Mouse (Mus musculus) lung, embryonic 15.5 days (tissue): ENCODE data around the gene Cytip. TPM values are rescaled to one million over a fixed set of nuclear protein-coding genes. Genes with fewer than 3 reads are reported as not detected.

ENCODE experiments used
- ATAC-seq: fragments of 200-750 bp; cut with Nextera tagmentation; 2 replicates; pipeline ENCODE4 v1.8.0; 2017; ENCODE audit warnings: moderate number of reproducible peaks, borderline replicate concordance; ENCODE audit not compliant: low FRiP score, low TSS enrichment; ENCODE audit errors: extremely low read depth
- H3K27ac ChIP-seq: fragments of 300-500 bp; sonication (generic); 2 replicates; pipeline ENCODE4 v1.5.1; 2015; ENCODE audit warnings: moderate library complexity, mild to moderate bottlenecking, inconsistent platforms
- H3K27me3 ChIP-seq: fragments of 300-500 bp; sonication (generic); 2 replicates; pipeline ENCODE4 v1.6.1; 2015; ENCODE audit warnings: inconsistent platforms
- H3K36me3 ChIP-seq: fragments of 300-500 bp; sonication (generic); 2 replicates; pipeline ENCODE4 v1.6.1; 2015; ENCODE audit warnings: inconsistent platforms
- H3K4me1 ChIP-seq: fragments of 300-500 bp; sonication (generic); 2 replicates; pipeline ENCODE4 v1.6.1; 2015; ENCODE audit warnings: inconsistent platforms
- H3K4me2 ChIP-seq: fragments of 300-500 bp; sonication (generic); 2 replicates; pipeline ENCODE4 v1.6.1; 2015; ENCODE audit warnings: inconsistent platforms, mild to moderate bottlenecking, moderate library complexity
- H3K4me3 ChIP-seq: fragments of 300-500 bp; sonication (generic); 2 replicates; pipeline ENCODE4 v1.5.1; 2015; ENCODE audit warnings: mild to moderate bottlenecking, inconsistent platforms
- H3K9ac ChIP-seq: fragments of 300-500 bp; sonication (generic); 2 replicates; pipeline ENCODE4 v1.6.1; 2015; ENCODE audit warnings: inconsistent platforms
- H3K9me3 ChIP-seq: fragments of 300-500 bp; sonication (generic); 2 replicates; pipeline ENCODE4 v1.6.1; 2016; ENCODE audit warnings: inconsistent platforms
- WGBS: fragments of 180-500 bp; shearing (Covaris S2); methylation state at CpG from one replicate; pipeline ENCODE4 v1.1.7; 2015; 5-methylcytosine and 5-hydroxymethylcytosine counted together
- polyA plus RNA-seq: library from polyadenylated mRNA; unstranded; fragments of >200 nt; fragmentation: Nextera tagmentation; extraction: Ambion mirVana; gene quantifications from 2 replicates; pipeline ENCODE4 v1.2.1, GENCODE M21; 2015

Gene Cytip
- 2.6 and 4.0 TPM in 2 replicates for polyA plus RNA-seq

GRCm38 (mm10) chr2:58195346-58195745, at the start of gene Cytip:
Gene Cytip (minus strand): TSS chr2:58195532.
- 51% methylated on average over 4 of the region's 4 CpGs for WGBS

GRCm38 (mm10) chr2:58240639-58241038, 45.3 kb upstream of the Cytip start:
- 82% methylated on average over 4 of the region's 4 CpGs for WGBS
- H3K4me1 ChIP-seq = no peaks in the 10 kb centered on the region
- no peaks in the 10 kb centered on the region for H3K36me3 ChIP-seq
- no peak overlapping the region for H3K27ac ChIP-seq
- H3K27me3 ChIP-seq = no peaks in the 10 kb centered on the region
- H3K9ac ChIP-seq = no peak overlapping the region
- H3K4me2 ChIP-seq = no peak overlapping the region
- no peaks in the 10 kb centered on the region for H3K9me3 ChIP-seq
- H3K4me3 ChIP-seq = no peak overlapping the region
- ATAC-seq = no peak

More at GRCm38 (mm10) chr2:58195346-58195745, at the start of gene Cytip:
- no peak within 1 kb of the TSS for H3K4me2 ChIP-seq
- no peaks in the 10 kb centered on the region for H3K9me3 ChIP-seq
- ATAC-seq = no peak
- no peaks in the 10 kb centered on the region for H3K4me1 ChIP-seq
- no peaks in the 10 kb centered on the region for H3K36me3 ChIP-seq
- H3K4me3 ChIP-seq = no peak within 1 kb of the TSS
- H3K9ac ChIP-seq = no peak within 1 kb of the TSS
- no peaks in the 10 kb centered on the region for H3K27me3 ChIP-seq
- no peak within 1 kb of the TSS for H3K27ac ChIP-seq

- Histone ChIP-seq H3K4me1 (no peaks in the 10 kb centered on the region), H3K9me3 (no peaks in the 10 kb centered on the region), H3K4me2 (no peak overlapping the region), H3K36me3 (no peaks in the 10 kb centered on the region), H3K4me3 (no peak overlapping the region), H3K27ac (no peak overlapping the region), H3K9ac (no peak overlapping the region), H3K27me3 (no peaks in the 10 kb centered on the region)
- ATAC-seq = no peak
- WGBS = 72% methylated on average over 2 of the region's 2 CpGs
These were observed 42.2 kb upstream of the Cytip start for GRCm38 (mm10) chr2:58237487-58237886.

- Histone ChIP-seq H3K4me2 (no peak overlapping the region), H3K27me3 (no peaks in the 10 kb centered on the region), H3K27ac (no peak overlapping the region), H3K36me3 (no peaks in the 10 kb centered on the region), H3K4me3 (no peak overlapping the region), H3K4me1 (no peaks in the 10 kb centered on the region), H3K9ac (no peak overlapping the region), H3K9me3 (no peaks in the 10 kb centered on the region)
- 48% methylated on average over 6 of the region's 6 CpGs for WGBS
- ATAC-seq = no peak
These were observed 4.1 kb upstream of the Cytip start for GRCm38 (mm10) chr2:58199442-58199841.

- Histone ChIP-seq H3K9me3 (no peaks in the 10 kb centered on the region), H3K9ac (no peak overlapping the region), H3K36me3 (no peaks in the 10 kb centered on the region), H3K4me3 (no peak overlapping the region), H3K4me1 (no peaks in the 10 kb centered on the region), H3K27ac (no peak overlapping the region), H3K4me2 (no peak overlapping the region), H3K27me3 (no peaks in the 10 kb centered on the region)
- ATAC-seq = no peak
- 57% methylated on average over 1 of the region's 1 CpGs for WGBS
These were observed 1.5 kb upstream of the Cytip start for GRCm38 (mm10) chr2:58196880-58197279.

GRCm38 (mm10) chr2:58194422-58195115, 763 bp downstream of the Cytip start:
- H3K27ac ChIP-seq = no peak overlapping the region
- WGBS = 79% methylated on average over 10 of the region's 10 CpGs
- ATAC-seq = no peak
- no peak overlapping the region for H3K4me3 ChIP-seq
- no peaks in the 10 kb centered on the region for H3K27me3 ChIP-seq
- no peaks in the 10 kb centered on the region for H3K9me3 ChIP-seq
- no peaks in the 10 kb centered on the region for H3K36me3 ChIP-seq
- no peak overlapping the region for H3K9ac ChIP-seq
- H3K4me1 ChIP-seq = no peaks in the 10 kb centered on the region
- no peak overlapping the region for H3K4me2 ChIP-seq

GRCm38 (mm10) chr2:58192160-58192559, 3.2 kb downstream of the Cytip start:
- H3K4me2 ChIP-seq = no peak overlapping the region
- H3K36me3 ChIP-seq = no peaks in the 10 kb centered on the region
- no peaks in the 10 kb centered on the region for H3K9me3 ChIP-seq
- no peak for ATAC-seq
- WGBS = 80% methylated on average over 5 of the region's 5 CpGs
- no peak overlapping the region for H3K27ac ChIP-seq
- no peaks in the 10 kb centered on the region for H3K4me1 ChIP-seq
- H3K4me3 ChIP-seq = no peak overlapping the region
- no peaks in the 10 kb centered on the region for H3K27me3 ChIP-seq
- H3K9ac ChIP-seq = no peak overlapping the region

GRCm38 (mm10) chr2:58189501-58189900, 5.8 kb downstream of the Cytip start:
- Histone ChIP-seq H3K27me3 (no peaks in the 10 kb centered on the region), H3K9ac (no peak overlapping the region), H3K4me3 (no peak overlapping the region), H3K4me2 (no peak overlapping the region), H3K27ac (no peak overlapping the region), H3K4me1 (no peaks in the 10 kb centered on the region), H3K36me3 (no peaks in the 10 kb centered on the region), H3K9me3 (no peaks in the 10 kb centered on the region)
- no peak for ATAC-seq
- 56% methylated on average over 4 of the region's 4 CpGs for WGBS

GRCm38 (mm10) chr2:58188903-58189302, 6.4 kb downstream of the Cytip start:
- no peak for ATAC-seq
- 34% methylated on average over 1 of the region's 1 CpGs for WGBS
- no peaks in the 10 kb centered on the region for H3K9me3 ChIP-seq

GRCm38 (mm10) chr2:58187310-58188051, 7.9 kb downstream of the Cytip start:
- WGBS = 54% methylated on average over 8 of the region's 8 CpGs
- Histone ChIP-seq H3K4me1 (no peaks in the 10 kb centered on the region), H3K27me3 (no peaks in the 10 kb centered on the region), H3K36me3 (no peaks in the 10 kb centered on the region), H3K4me2 (no peak overlapping the region), H3K9me3 (no peaks in the 10 kb centered on the region), H3K27ac (no peak overlapping the region), H3K9ac (no peak overlapping the region), H3K4me3 (no peak overlapping the region)
- ATAC-seq = no peak

More at GRCm38 (mm10) chr2:58188903-58189302, 6.4 kb downstream of the Cytip start:
- no peaks in the 10 kb centered on the region for H3K36me3 ChIP-seq
- H3K27ac ChIP-seq = no peak overlapping the region
- no peak overlapping the region for H3K9ac ChIP-seq
- H3K4me1 ChIP-seq = no peaks in the 10 kb centered on the region
- H3K4me3 ChIP-seq = no peak overlapping the region
- H3K4me2 ChIP-seq = no peak overlapping the region
- no peaks in the 10 kb centered on the region for H3K27me3 ChIP-seq

GRCm38 (mm10) chr2:58184197-58184596, 11.1 kb downstream of the Cytip start:
- no peak overlapping the region for H3K4me3 ChIP-seq
- 83% methylated on average over 2 of the region's 2 CpGs for WGBS
- no peak overlapping the region for H3K9ac ChIP-seq
- H3K4me2 ChIP-seq = no peak overlapping the region
- H3K27ac ChIP-seq = no peak overlapping the region
- no peak for ATAC-seq
- H3K9me3 ChIP-seq = no peaks in the 10 kb centered on the region
- H3K27me3 ChIP-seq = no peaks in the 10 kb centered on the region
- no peaks in the 10 kb centered on the region for H3K4me1 ChIP-seq
- H3K36me3 ChIP-seq = no peaks in the 10 kb centered on the region

GRCm38 (mm10) chr2:58183658-58184057, 11.7 kb downstream of the Cytip start:
- H3K9ac ChIP-seq = no peak overlapping the region
- ATAC-seq = no peak
- 62% methylated on average over 2 of the region's 2 CpGs for WGBS
- no peak overlapping the region for H3K27ac ChIP-seq
- H3K4me1 ChIP-seq = no peaks in the 10 kb centered on the region
- no peaks in the 10 kb centered on the region for H3K27me3 ChIP-seq
- no peak overlapping the region for H3K4me2 ChIP-seq
- no peaks in the 10 kb centered on the region for H3K36me3 ChIP-seq
- no peak overlapping the region for H3K4me3 ChIP-seq
- no peaks in the 10 kb centered on the region for H3K9me3 ChIP-seq
